Mouse (Mus musculus): Measurements from ENCODE around the gene Mgat5.

The Mgat5 gene

DNA sequence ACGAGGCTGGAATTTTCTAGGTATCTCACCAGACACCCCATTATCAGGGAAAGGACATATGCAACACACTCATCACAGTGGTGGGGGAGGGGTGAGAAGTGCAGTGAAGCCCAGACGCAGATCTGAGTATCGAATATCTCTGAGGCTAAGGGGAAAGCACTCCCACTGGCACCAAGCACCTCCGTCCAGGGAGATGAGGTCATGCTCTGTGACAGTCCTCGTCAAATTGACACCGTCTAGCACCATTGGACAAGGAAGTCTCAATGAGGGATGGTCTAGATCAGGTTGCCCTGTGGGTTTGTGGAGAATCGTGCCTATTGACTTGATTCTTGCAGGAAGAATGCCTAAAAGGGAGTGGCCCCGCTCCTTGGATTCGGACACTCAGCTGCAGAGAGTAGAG lies 293.9 kb downstream of the Mgat5 start:
- no peak for DNase-seq (ENCODE audit: low read depth, low spot score)

DNA sequence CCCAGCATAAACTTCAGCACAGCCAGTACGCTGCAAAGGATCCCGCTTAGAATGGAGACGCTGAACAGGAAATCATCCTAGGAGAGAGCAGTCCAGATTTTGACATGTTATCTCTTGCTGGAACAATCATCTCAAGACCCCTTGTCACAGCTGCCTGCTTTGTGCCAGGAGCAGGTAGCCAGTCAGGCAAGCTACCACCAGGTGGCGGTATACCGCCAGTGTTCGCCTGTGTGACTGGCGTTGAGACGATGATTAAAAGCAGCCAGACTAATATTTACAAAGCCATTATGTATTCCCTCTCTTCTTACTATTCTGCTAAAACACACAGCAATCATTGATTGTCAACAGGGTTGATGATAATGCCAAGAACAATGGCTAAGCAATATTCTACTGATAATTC lies 295.4 kb downstream of the Mgat5 start:
- peak; percentile 63 for DNase-seq (ENCODE audit: low read depth, low spot score)

DNA sequence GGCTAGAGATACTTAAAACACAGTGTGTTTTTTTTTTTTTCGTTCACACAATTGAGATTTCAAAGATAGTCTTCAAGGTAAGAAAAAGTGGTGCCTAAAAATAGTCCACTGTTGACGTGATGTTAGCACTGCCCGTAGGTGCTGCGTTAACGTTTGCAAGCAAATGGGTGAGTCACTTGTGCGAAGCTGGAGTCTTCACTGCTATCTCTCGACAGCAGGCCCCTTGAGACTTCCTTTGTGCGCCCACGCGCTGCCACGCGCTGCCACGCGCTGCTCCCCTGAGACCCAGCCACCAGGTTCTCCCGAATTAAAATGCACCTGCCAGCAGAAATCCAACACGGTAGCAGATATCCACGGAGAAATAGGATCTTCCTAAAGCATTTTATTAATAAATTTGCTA lies 295.9 kb downstream of the Mgat5 start:
- no peak for DNase-seq (ENCODE audit: low read depth, low spot score)

DNA sequence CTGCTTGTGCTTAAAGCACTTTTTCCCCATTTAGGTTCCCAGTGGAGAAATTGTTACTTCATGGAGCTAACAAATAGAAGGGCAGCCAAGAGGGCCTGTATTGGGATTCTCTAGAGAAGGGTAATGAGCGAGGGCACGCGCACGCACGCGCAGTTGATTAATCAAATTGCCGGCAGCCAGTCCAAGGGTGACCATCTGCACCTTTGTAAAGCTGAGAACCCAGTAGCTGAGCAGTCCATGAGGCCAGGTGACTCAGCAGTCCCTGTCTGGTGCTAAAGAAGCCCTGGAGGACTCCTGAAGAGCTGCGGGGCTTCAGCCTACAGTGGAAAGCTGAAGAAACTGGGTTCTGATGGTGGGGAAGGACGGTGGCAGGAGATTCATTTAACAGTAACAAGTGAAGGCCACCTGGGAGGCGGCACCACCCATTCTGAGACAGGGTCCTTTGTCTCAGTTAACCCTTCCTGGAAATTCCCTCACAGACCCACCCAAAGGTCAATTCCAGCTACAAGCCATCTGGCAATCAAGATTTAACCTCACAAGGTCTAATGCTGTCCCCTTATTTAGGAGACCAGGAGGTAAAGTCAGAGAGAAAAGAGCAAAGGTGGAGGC lies 302.3 kb downstream of the Mgat5 start:
- no peak for DNase-seq (ENCODE audit: low read depth, low spot score)

GRCm38 (mm10) chr1:127508067-127508739 lies 303.4 kb downstream of the Mgat5 start:
- no peak for DNase-seq (ENCODE audit: low read depth, low spot score)

DNA sequence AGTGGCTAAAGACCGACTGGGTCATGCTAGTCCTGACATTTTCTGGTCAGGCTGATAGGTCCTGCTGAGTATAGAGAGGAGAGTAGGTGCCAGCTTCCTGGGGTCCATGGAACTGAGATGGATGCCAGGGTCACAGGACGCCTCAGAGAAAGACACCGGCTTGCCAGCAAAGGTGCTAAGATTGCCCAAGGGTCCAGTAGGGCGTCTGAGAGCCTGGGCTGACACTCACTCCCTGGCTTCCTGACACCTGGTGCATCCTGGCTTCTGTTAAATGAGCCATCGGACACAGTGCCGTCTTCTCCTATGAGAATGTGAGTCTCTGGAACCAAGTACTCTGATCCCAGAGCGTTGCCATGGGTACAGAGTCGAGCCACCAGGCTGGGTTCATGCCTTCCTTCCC lies 304.1 kb downstream of the Mgat5 start:
- DNase-seq (ENCODE audit: low read depth, low spot score): no peak

GRCm38 (mm10) chr1:127511362-127511761 lies 306.5 kb downstream of the Mgat5 start:
- no peak for DNase-seq (ENCODE audit: low read depth, low spot score)

GRCm38 (mm10) chr1:127512709-127513108 lies 307.9 kb downstream of the Mgat5 start:
- no peak for DNase-seq (ENCODE audit: low read depth, low spot score)

DNA sequence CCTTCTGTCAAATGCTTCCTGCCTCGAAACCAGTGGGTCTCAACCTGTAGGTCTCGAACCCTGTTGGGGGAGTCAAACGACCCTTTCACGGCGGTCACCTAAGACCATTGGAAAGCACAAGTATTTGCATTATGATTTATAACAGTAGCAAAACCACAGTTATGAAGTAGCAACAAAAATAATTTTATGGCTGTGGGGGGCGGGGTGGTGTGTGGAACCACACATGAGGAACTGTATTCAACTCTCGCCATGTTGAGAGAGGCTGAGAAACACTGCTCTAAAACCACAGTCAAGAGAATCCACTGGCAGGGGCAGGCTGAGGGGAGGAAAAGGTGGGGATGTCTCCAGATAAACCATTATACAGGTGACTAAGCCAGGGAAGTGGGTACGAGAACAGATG lies 308.3 kb downstream of the Mgat5 start:
- DNase-seq (ENCODE audit: low read depth, low spot score): no peak

DNA sequence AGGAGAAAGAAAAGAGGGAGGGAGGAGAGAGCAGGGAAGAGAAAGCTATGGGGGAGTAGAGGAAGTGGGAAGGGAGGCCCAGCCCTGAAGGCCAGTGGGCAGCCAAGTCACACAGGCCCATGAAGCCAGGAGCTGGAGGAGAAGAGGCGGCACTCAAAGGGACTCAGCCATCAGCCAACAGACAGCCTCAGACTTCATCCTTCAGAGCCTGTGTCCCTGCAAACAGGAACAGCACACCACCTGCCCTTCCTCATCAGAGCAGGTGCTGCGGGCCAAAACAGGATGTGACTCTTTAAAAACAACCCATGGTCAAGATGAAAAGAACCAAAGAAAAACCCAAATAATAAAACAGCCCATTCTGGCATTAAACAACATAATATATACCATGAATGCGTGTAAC lies 308.8 kb downstream of the Mgat5 start:
- no peak for DNase-seq (ENCODE audit: low read depth, low spot score)

GRCm38 (mm10) chr1:127514479-127514878 lies 309.7 kb downstream of the Mgat5 start:
- no peak for DNase-seq (ENCODE audit: low read depth, low spot score)

- DNase-seq (ENCODE audit: low read depth, low spot score): no peak
Measured at GRCm38 (mm10) chr1:127514888-127515287, 310.1 kb downstream of the Mgat5 start.

GRCm38 (mm10) chr1:127523364-127523763 lies 318.5 kb downstream of the Mgat5 start:
- no peak for DNase-seq (ENCODE audit: low read depth, low spot score)

DNA sequence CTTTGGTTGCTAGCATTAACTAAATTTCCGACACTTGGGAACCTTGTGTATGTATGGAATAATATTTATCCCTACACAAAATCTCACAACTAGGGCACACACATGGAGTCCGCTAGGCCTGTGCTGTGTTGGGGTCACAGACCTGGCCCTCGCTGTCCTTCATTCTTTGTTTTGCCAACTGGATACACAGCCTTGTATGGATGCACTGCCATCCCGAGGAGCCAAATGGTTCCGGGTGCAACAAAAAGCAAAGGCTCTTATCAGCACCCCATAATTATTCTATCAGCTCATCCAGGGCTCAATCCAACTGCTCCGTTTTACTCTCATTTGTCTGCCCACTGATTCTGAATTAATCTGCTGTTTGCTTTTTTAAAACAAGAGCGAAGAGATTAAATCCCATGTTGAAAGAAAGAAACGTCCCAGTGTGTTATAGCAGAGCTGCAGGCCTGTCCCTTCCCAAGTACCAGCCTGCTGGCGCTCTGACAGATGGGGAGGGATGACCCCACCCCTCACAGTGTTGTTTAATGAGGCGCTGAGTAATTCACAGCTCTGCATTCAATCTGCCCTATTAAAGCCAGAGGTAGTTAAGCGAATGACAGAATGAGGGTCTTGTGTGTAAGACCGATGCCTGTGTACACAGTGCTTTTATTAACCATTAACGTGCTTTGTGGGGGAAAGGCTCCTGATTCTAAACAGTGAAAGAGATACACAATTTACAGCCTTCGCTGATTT lies 326.2 kb downstream of the Mgat5 start:
- no peak for DNase-seq (ENCODE audit: low read depth, low spot score)

GRCm38 (mm10) chr1:127531723-127532122 lies 326.9 kb downstream of the Mgat5 start:
- no peak for DNase-seq (ENCODE audit: low read depth, low spot score)

- DNase-seq (ENCODE audit: low read depth, low spot score): no peak
Measured at GRCm38 (mm10) chr1:127536448-127536847, 331.6 kb downstream of the Mgat5 start.

DNA sequence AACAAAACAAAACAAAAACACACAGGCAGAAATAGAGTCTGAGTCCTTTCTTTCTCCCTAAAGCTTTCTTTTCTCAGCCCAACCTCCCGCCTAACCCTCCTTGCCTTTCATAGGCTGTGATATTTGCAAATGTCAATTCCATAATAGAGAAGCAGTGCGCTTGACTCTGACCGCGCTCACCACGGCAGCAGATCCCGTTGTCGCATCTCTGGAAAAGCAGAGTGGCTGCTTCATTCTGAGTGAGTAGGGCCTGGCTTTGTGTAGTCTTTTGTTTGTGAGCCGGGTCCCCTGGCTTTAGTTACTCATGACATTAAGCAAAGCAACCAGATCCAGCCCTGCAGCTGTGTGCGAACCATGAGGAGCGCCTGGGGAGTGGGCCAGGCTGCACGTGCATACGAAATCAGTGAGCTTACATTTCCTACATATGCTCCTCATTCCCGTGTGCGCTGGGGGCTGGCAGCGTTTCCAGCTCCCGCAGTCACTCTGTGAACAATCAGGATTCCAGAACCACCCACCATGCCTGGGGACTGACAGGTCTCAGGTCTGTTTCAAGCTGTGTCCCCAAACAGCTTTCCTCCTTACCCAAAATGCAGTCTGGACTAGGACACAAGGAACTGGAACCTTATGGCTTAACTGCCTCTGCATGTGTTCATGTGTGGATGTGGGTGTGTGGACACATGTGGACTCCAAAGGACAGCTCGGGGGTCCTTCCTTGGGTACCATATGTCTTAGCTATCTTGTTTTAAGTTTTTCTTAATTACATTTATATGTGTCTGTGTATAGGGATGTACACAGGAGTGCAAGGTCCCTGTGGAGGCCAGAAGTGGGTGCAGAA lies 332.6 kb downstream of the Mgat5 start:
- DNase-seq (ENCODE audit: low read depth, low spot score): no peak

All from CD4-positive helper T cell, adult 2 months (primary cell).